Mouse (Mus musculus) urinary bladder, adult 2 months (tissue): Measurements from ENCODE around the gene Khk. TPM values are rescaled to one million over a fixed set of nuclear protein-coding genes. Genes with fewer than 3 reads are reported as not detected.

Experiments
- DNase-seq: peaks from one replicate; pipeline ENCODE4 v3.0.0; 2022; ENCODE audit warnings: low spot score
- polyA plus RNA-seq: library from polyadenylated mRNA; depleted of rRNA; stranded (reverse); fragments of >200 nt; gene quantifications from 2 replicates; pipeline ENCODE4 v1.2.3, GENCODE M21; 2012

Khk gene
- polyA plus RNA-seq, 1 experiment: 38.4 TPM

- DNase-seq: no peak
Observed at GRCm38 (mm10) chr5:30913060-30913841, 8.0 kb upstream of the Khk start, which contains the start of gene Emilin1. Gene Emilin1 (plus strand): TSS chr5:30913402.

- no peak for DNase-seq
Observed at GRCm38 (mm10) chr5:30914101-30914635, 7.1 kb upstream of the Khk start.

- no peak for DNase-seq
Observed at GRCm38 (mm10) chr5:30914849-30915248, 6.4 kb upstream of the Khk start.

- no peak for DNase-seq
Observed at GRCm38 (mm10) chr5:30915456-30915855, 5.8 kb upstream of the Khk start.

DNA sequence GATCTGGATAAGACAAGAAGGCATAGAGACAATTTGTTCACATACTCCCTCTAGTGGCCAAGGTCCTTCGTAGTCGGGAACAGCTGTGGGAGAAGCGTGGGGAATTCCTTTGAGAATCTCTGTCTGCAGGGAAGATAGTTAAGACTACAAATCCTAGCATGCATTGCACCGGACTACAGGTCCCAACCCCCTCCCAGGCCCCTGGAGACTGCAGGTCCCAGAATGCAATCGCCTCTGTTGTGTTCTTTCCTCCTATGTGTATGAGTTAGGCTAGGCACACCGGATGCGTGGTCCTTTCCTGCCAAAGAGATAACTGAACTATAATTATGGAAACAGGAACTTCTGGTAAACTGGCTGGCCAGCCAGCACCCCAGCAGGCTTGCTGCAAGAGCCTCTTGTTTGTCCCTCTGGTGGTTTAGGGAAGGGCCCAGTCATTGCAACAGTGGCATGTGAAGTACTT is 5.2 kb upstream of the Khk start:
- DNase-seq: no peak

GRCm38 (mm10) chr5:30916841-30917240 is 4.4 kb upstream of the Khk start:
- no peak for DNase-seq

DNA sequence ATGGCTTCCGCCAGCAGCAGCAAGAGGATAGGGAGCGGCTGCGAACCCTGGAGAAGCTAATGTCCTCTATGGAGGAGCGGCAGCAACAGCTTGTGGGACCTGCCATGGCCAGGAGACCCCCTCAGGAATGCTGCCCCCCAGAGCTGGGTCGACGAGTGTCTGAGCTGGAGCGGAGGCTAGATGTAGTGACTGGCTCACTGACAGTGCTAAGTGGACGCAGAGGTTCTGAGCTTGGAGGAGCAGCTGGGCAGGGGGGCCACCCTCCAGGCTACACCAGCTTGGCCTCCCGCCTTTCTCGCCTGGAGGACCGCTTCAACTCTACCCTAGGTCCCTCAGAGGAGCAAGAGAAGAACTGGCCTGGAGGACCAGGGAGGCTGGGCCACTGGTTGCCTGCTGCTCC is 3.9 kb upstream of the Khk start:
- no peak for DNase-seq

DNA sequence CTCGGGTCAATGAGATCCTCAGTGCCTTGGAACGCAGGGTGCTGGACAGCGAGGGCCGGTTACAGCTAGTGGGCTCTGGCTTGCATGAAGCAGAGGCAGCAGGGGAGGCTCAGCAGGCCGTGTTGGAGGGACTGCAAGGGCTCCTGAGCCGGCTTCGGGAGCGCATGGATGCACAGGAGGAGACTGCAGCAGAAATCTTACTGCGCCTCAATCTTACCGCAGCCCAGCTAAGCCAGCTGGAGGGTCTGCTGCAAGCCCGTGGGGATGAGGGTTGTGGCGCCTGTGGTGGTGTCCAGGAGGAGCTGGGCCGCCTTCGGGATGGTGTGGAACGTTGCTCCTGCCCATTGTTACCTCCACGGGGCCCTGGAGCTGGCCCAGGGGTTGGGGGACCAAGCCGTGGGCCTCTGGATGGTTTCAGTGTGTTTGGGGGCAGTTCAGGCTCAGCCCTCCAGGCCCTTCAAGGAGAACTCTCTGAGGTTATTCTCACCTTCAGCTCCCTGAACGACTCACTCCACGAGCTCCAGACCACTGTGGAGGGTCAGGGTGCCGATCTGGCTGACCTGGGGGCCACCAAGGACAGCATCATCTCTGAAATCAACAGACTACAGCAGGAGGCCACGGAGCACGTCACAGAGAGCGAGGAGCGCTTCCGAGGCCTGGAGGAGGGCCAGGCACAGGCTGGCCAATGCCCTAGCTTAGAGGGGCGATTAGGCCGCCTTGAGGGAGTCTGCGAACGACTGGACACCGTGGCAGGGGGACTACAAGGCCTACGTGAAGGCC is 3.1 kb upstream of the Khk start:
- no peak for DNase-seq

DNA sequence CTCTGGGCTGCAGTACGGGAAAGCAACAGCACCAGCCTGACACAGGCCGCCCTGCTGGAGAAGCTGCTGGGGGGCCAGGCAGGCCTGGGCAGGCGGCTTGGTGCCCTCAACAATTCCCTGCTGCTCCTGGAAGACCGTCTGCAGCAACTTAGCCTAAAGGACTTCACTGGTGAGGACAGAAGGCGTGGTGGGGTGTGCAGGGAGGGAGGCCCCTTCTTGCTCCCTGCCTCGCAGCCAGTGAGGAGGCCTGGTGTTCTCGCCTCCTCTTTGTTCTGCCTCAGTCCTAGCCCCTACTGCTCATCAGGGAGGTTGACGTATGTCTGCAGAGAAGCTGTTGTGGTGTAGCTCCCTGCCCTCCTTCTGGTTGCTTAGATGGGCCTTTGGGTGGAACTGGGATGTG is 2.5 kb upstream of the Khk start:
- no peak for DNase-seq

GRCm38 (mm10) chr5:30919831-30920614 is 1.2 kb upstream of the Khk start:
- no peak for DNase-seq

GRCm38 (mm10) chr5:30920621-30921020 is 610 bp upstream of the Khk start:
- DNase-seq: no peak

GRCm38 (mm10) chr5:30922581-30923041 is 1.4 kb downstream of the Khk start:
- DNase-seq: no peak

GRCm38 (mm10) chr5:30923119-30923518 is 1.9 kb downstream of the Khk start:
- no peak for DNase-seq

GRCm38 (mm10) chr5:30924614-30925013 is 3.4 kb downstream of the Khk start:
- no peak for DNase-seq

DNA sequence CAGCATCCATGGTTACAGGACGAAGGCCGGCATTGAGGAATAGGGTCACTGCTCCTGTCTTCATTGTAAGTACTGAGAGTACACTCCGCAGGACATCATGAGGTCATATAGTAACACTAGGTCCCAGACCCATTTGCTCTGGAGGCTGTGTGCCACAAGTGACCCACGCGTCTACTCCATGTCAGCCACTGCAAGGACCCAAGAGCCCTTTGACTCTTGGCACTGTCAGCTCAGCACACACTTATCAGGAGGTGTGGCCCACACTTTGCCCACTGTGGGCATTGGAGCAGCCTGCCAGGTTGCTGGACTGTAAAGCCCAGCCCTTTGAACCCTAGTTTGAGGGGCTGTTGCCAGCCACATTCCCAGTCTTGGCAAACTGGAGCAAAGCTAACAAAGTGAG is 4.0 kb downstream of the Khk start:
- no peak for DNase-seq

DNA sequence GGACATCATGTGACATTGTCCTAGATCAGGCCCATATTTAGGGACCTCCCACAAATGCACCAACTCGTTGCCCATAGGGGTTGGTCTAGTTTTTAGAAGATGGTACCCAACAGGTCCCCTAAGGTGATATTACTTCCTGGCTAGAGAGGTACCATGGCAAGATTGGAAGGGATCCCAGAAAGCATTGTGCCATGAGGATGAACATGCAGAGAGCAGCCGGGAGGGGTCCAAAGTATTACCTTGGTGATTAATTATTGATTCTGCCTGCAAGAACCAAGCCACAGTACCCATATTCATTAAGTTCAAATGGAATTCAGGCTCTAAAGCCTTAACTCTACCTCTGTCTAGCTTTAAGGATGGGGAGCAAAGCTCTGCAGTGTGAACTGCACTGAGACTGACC is 4.8 kb downstream of the Khk start:
- no peak for DNase-seq

DNA sequence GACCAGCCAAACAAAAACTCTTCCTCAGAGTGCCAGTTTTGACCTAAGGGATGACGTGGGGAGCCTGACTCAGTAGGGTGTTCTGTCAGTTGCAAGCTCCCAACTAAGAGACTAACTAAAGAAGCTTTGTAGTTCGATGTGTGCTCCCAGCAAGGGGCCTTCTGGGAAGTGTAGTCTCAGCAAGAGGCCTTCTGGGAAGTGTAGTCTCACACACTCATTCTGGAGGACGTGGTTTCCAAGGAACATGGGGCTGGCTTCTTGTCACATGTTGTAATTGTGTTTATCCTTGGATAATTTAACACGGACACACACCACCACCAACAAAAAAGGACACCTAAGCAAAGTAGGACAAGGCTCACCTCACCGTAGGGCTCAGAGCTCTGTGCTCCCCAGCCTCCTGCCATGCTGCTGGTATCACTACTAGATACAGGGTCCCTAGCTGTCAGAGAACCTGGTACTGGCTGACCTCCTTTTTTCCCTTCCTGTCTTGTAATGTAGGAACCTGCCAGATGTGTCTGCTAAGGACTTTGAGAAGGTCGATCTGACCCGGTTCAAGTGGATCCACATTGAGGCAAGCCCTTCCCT is 6.8 kb downstream of the Khk start:
- no peak for DNase-seq

- DNase-seq: no peak
Observed at GRCm38 (mm10) chr5:30930121-30930520, 8.9 kb downstream of the Khk start.

DNA sequence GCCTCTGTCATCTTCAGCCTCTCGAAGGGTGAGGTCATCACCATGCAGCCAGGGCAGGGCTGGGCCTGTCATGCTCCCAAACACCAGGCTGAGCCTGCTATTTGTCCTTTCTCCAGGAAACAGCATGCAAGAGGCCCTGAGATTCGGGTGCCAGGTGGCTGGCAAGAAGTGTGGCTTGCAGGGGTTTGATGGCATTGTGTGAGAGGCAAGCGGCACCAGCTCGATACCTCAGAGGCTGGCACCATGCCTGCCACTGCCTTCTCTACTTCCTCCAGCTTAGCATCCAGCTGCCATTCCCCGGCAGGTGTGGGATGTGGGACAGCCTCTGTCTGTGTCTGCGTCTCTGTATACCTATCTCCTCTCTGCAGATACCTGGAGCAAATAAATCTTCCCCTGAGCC is 9.6 kb downstream of the Khk start:
- DNase-seq: no peak

GRCm38 (mm10) chr5:30931378-30931777 is 10.1 kb downstream of the Khk start:
- DNase-seq: no peak

DNA sequence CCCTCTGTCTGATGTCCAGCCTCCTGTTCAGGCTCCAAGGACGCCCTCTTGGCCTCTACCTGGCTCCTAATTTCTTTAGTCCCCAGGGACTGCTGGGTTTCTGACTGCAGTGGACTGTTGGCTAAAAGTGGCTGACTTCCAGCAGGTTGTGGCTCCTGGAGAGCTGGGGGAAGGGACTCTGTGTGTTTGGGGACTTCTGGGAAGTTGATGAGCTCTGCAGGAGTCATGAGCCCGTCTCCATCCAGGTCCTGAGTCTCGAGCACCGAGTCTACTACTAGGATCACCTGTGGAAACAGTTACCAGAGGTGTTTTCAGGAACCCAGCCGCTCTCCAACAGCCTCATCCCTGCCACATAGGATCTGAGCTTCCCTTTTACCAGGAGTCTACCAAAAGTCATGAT is 12.5 kb downstream of the Khk start:
- DNase-seq: no peak
